Mouse (Mus musculus): Measurements from ENCODE around the gene Cep55.

GRCm38 (mm10) chr19:38056931-38057330 is 2.1 kb downstream of the Cep55 start:
- TF ChIP-seq POLR2A (IDR thresholded peaks at IDR 0.05; ENCODE audit: extremely low read depth, insufficient read depth, low read length) (no peak), CTCF (IDR thresholded peaks at IDR 0.05; ENCODE audit: extremely low read depth, insufficient read depth, low read length) (no peak)

Measured in cortical plate, adult 2 months (tissue).